In genomic region chr5:122324608-122325431, GRCm38 (mm10) we compare ENCODE assay signal across 10 mouse cellular contexts. TPM values are rescaled to one million over a fixed set of nuclear protein-coding genes. Genes with fewer than 3 reads are reported as not detected.
DNase-seq lines count a peak whose midpoint lies in the region; ATAC-seq and TF ChIP-seq lines count a peak whose summit lies in the region.
"Had no signal": no experiment of that assay in that cellular context is flagged by ENCODE, and none has a peak within 500 bp of the region (broad histone marks: within the 10 kb centered on the region; RNA-seq: fewer than 3 reads in every experiment).

No protein-coding gene starts in this region.

- H3K36me3 ChIP-seq in heart, adult 2 months (ENCODE audit: control insufficient read depth, insufficient read depth, low read length): peaks cover 3% of the 10 kb centered on the region
- peaks cover 8% of the 10 kb centered on the region; the same call in 1 of the 2 replicates for H3K36me3 ChIP-seq in heart, embryonic 11.5 days (ENCODE audit: control insufficient read depth, insufficient read depth, low read length)
- H3K36me3 ChIP-seq in thymus, adult 2 months (ENCODE audit: control insufficient read depth, insufficient read depth, low read length): peaks cover 60% of the 10 kb centered on the region

- H3K27ac ChIP-seq in heart, adult 2 months: no peak overlapping the region; the same call in 1 of the 2 replicates
- no peak overlapping the region for H3K27ac ChIP-seq in heart, embryonic 11.5 days (ENCODE audit: low read depth, low read length)
- no peak overlapping the region for H3K27ac ChIP-seq in thymus, adult 2 months (ENCODE audit: control insufficient read depth, insufficient read depth, low read length)
- H3K27ac ChIP-seq: liver, embryonic 15.5 days had no signal

- no peak for ATAC-seq in heart, embryonic 11.5 days (replicated peaks; ENCODE audit: insufficient number of reproducible peaks, low FRiP score, low TSS enrichment)

- H3K4me3 ChIP-seq in heart, adult 2 months: no peak overlapping the region
- no peak overlapping the region for H3K4me3 ChIP-seq in heart, embryonic 11.5 days (ENCODE audit: low read depth, low read length)
- H3K4me3 ChIP-seq in thymus, adult 2 months (ENCODE audit: control insufficient read depth, insufficient read depth, low read length): no peak overlapping the region
- H3K4me3 ChIP-seq: liver, embryonic 15.5 days had no signal

- no peaks in the 10 kb centered on the region; the same call in 1 of the 2 replicates for H3K79me2 ChIP-seq in heart, adult 2 months (replicated peaks; ENCODE audit: control insufficient read depth, insufficient read depth, low read length)

- H3K9ac ChIP-seq in heart, adult 2 months (ENCODE audit: low read depth, low read length): no peak overlapping the region
- H3K9ac ChIP-seq in heart, embryonic 11.5 days (ENCODE audit: low read depth, low read length): no peak overlapping the region
- H3K9ac ChIP-seq: liver, embryonic 15.5 days had no signal

- intact Hi-C loops in heart, adult 2 months (cut with DNase I): no loop called here

- H3K27me3 ChIP-seq in heart, adult 2 months (ENCODE audit: control insufficient read depth, insufficient read depth, low read length): no peaks in the 10 kb centered on the region
- H3K27me3 ChIP-seq in heart, embryonic 11.5 days (ENCODE audit: control insufficient read depth, insufficient read depth, low read length): no peaks in the 10 kb centered on the region
- no peaks in the 10 kb centered on the region for H3K27me3 ChIP-seq in thymus, adult 2 months (ENCODE audit: control insufficient read depth, insufficient read depth, low read length)
- H3K27me3 ChIP-seq: CH12.LX; liver, embryonic 15.5 days had no signal

- 66% methylated on average over 23 of the region's 23 CpGs for WGBS in heart, adult 2 months
- WGBS in heart, embryonic 11.5 days (ENCODE audit: insufficient replicate concordance): 85% methylated on average over 23 of the region's 23 CpGs
- WGBS in thymus, adult 2 months: 97% methylated on average over 23 of the region's 23 CpGs

- no peak for TF ChIP-seq POLR2A in heart, adult 2 months (IDR thresholded peaks at IDR 0.05; ENCODE audit: insufficient read depth, low read depth, low read length)
- no peak for TF ChIP-seq POLR2A in thymus, adult 2 months (IDR thresholded peaks at IDR 0.05; ENCODE audit: control insufficient read depth, extremely low read depth, insufficient read depth, low read length, poor library complexity)

- DNase-seq in heart, adult 2 months: peak in 1 of 2 experiments; percentile 50
- DNase-seq in cerebellum, postnatal 36 days: peak; percentile 86 to 92
- DNase-seq in left cerebral cortex, adult 11 months (ENCODE audit: low spot score): peak; percentile 84
- peak; percentile 69 for DNase-seq in right cerebral cortex, postnatal 14 days
- no peak for DNase-seq in spleen, adult 12 weeks (ENCODE audit: low spot score)
- no peak for DNase-seq in kidney, postnatal 25 days
- no peak for DNase-seq in thymus, adult 2 months

- no peak overlapping the region for H3K4me2 ChIP-seq in heart, embryonic 11.5 days
- H3K4me2 ChIP-seq: liver, embryonic 15.5 days had no signal

- peak; percentile 49 for TF ChIP-seq CTCF in heart, adult 2 months (IDR thresholded peaks at IDR 0.05)
- no peak for TF ChIP-seq CTCF in thymus, adult 2 months (IDR thresholded peaks at IDR 0.05; ENCODE audit: borderline replicate concordance, control insufficient read depth, extremely low read depth, insufficient read depth, low read length, poor library complexity)

- TF ChIP-seq EP300 in heart, adult 2 months (IDR thresholded peaks at IDR 0.05; ENCODE audit: insufficient read depth, low read depth, low read length): 0 out of 2 replicates have a peak, but pooled peaks have one; percentile 64

- H3K4me1 ChIP-seq in heart, adult 2 months (ENCODE audit: control insufficient read depth, insufficient read depth, low read length): peaks cover 11% of the 10 kb centered on the region; the same call in 1 of the 2 replicates
- peaks cover 8% of the 10 kb centered on the region; the same call in 1 of the 2 replicates for H3K4me1 ChIP-seq in heart, embryonic 11.5 days (ENCODE audit: control insufficient read depth, insufficient read depth, low read length)
- H3K4me1 ChIP-seq in thymus, adult 2 months (replicated peaks; ENCODE audit: control insufficient read depth, insufficient read depth, low read length): no peaks in the 10 kb centered on the region
- H3K4me1 ChIP-seq: liver, embryonic 15.5 days had no signal

- H3K9me3 ChIP-seq in heart, embryonic 11.5 days (replicated peaks; ENCODE audit: control insufficient read depth, low read length): no peaks in the 10 kb centered on the region
- H3K9me3 ChIP-seq: liver, embryonic 15.5 days had no signal

RNA-seq across cellular contexts. Expression of gene Rad9b, which starts 29.2 kb away (rescaled TPM):
- total RNA-seq in heart, adult 2 months (2021): under 1 TPM; 0.50 to 0.97 TPM
- 2.5 and 3.0 TPM in 2 replicates for polyA plus RNA-seq in heart, adult 2 months (2012; rRNA removed)
- polyA plus RNA-seq in heart, embryonic 11.5 days (2014; fragmentation: Nextera tagmentation; extraction: Ambion mirVana): 4.5 and 5.0 TPM in 2 replicates
- 6.3 and 7.2 TPM in 2 replicates for polyA plus RNA-seq in thymus, adult 2 months (2012; rRNA removed)

RNA-seq across cellular contexts. Expression of gene Vps29, which starts 29.3 kb away (rescaled TPM):
- total RNA-seq in heart, adult 2 months (2021): 10 to 100 TPM; 85.4 to 91.4 TPM
- polyA plus RNA-seq in heart, adult 2 months (2012; rRNA removed): 39.2 and 70.9 TPM in 2 replicates
- 241 and 245 TPM in 2 replicates for polyA plus RNA-seq in heart, embryonic 11.5 days (2014; fragmentation: Nextera tagmentation; extraction: Ambion mirVana)
- 38.7 and 54.5 TPM in 2 replicates for polyA plus RNA-seq in thymus, adult 2 months (2012; rRNA removed)

RNA-seq across cellular contexts. Expression of gene Pptc7, which starts 40.7 kb away (rescaled TPM):
- 100 to 1,000 TPM; 108 to 133 TPM for total RNA-seq in heart, adult 2 months (2021)
- polyA plus RNA-seq in heart, adult 2 months (2012; rRNA removed): 77.5 and 122 TPM in 2 replicates
- 10.2 and 12.3 TPM in 2 replicates for polyA plus RNA-seq in heart, embryonic 11.5 days (2014; fragmentation: Nextera tagmentation; extraction: Ambion mirVana)
- 72.4 and 78.8 TPM in 2 replicates for polyA plus RNA-seq in thymus, adult 2 months (2012; rRNA removed)

RNA-seq across cellular contexts. Expression of gene Gpn3, which starts 46.9 kb away (rescaled TPM):
- total RNA-seq in heart, adult 2 months (2021): 10 to 100 TPM; 23.5 to 28.0 TPM
- 19.2 and 19.8 TPM in 2 replicates for polyA plus RNA-seq in heart, adult 2 months (2012; rRNA removed)
- 63.1 and 67.2 TPM in 2 replicates for polyA plus RNA-seq in heart, embryonic 11.5 days (2014; fragmentation: Nextera tagmentation; extraction: Ambion mirVana)
- polyA plus RNA-seq in thymus, adult 2 months (2012; rRNA removed): 103 TPM in 2 replicates

RNA-seq across cellular contexts. Expression of gene Fam216a, which starts 47.3 kb away (rescaled TPM):
- 10 to 100 TPM; 11.1 to 12.3 TPM for total RNA-seq in heart, adult 2 months (2021)
- polyA plus RNA-seq in heart, adult 2 months (2012; rRNA removed): 10.7 and 15.3 TPM in 2 replicates
- polyA plus RNA-seq in heart, embryonic 11.5 days (2014; fragmentation: Nextera tagmentation; extraction: Ambion mirVana): 67.4 TPM in 2 replicates
- polyA plus RNA-seq in thymus, adult 2 months (2012; rRNA removed): 52.6 and 54.4 TPM in 2 replicates

Comparison
In these comparisons a context has a peak if more than half of its experiments do, and no peak if none do; other contexts are left out.
1. DNase-seq: peak in cerebellum, postnatal 36 days (2 of 2), left cerebral cortex, adult 11 months (single experiment) and right cerebral cortex, postnatal 14 days (single experiment); none in spleen, adult 12 weeks (single experiment), kidney, postnatal 25 days (0 of 2) and thymus, adult 2 months (single experiment).